Mouse (Mus musculus) G1E (cell line): ENCODE results near the gene Hoxa9. TPM values are rescaled to one million over a fixed set of nuclear protein-coding genes. Genes with fewer than 3 reads are reported as not detected.

Experiments
- ATAC-seq: 2 replicates; pipeline ENCODE4 v1.8.0; 2016; ENCODE audit warnings: mild to moderate bottlenecking; ENCODE audit not compliant: insufficient number of reproducible peaks, poor library complexity, low FRiP score, severe bottlenecking; ENCODE audit errors: extremely low read depth
- DNase-seq: peaks from one replicate; pipeline ENCODE4 v3.0.0; 2012; ENCODE audit warnings: low spot score
- H3K27me3 ChIP-seq: 2 replicates; pipeline ENCODE4 v1.6.1; 2012; ENCODE audit warnings: mild to moderate bottlenecking, low read length, inconsistent platforms; ENCODE audit not compliant: insufficient read depth
- H3K36me3 ChIP-seq: replicated peaks from 2 replicates; pipeline ENCODE3; 2012; ENCODE audit warnings: mild to moderate bottlenecking, inconsistent platforms
- H3K4me1 ChIP-seq: 2 replicates; pipeline ENCODE4 v1.6.1; 2012; ENCODE audit warnings: low read depth, low read length, inconsistent platforms, mixed read lengths; ENCODE audit not compliant: insufficient read depth
- H3K4me3 ChIP-seq: 2 replicates; pipeline ENCODE4 v1.5.1; 2012; ENCODE audit warnings: low read depth, mild to moderate bottlenecking, inconsistent platforms, low read length, moderate library complexity, mixed read lengths
- H3K9me3 ChIP-seq: replicated peaks from 2 replicates; pipeline ENCODE4 v1.6.1; 2012; ENCODE audit warnings: inconsistent platforms
- CTCF ChIP-seq: IDR thresholded peaks from 2 replicates; pipeline ENCODE4 v1.5.1; 2012; ENCODE audit warnings: low read depth, low read length, inconsistent platforms, mixed read lengths
- GATA1 ChIP-seq: IDR thresholded peaks from 2 replicates; pipeline ENCODE4 v1.6.1; 2012; ENCODE audit warnings: borderline replicate concordance, low read length, inconsistent platforms, mixed read lengths
- GATA2 ChIP-seq: IDR thresholded peaks from 2 replicates; pipeline ENCODE4 v1.6.1; 2012; ENCODE audit warnings: low read depth, low read length, inconsistent platforms, borderline replicate concordance
- POLR2AphosphoS5 ChIP-seq: IDR thresholded peaks from 2 replicates; pipeline ENCODE4 v1.6.1; 2012; ENCODE audit warnings: low read depth, low read length, inconsistent platforms; ENCODE audit not compliant: insufficient replicate concordance
- TAL1 ChIP-seq: conservative IDR thresholded peaks from 2 replicates; pipeline ENCODE4 v1.6.1; 2012; ENCODE audit warnings: low read depth, low read length, inconsistent platforms, mixed read lengths
- polyA plus RNA-seq: library from polyadenylated mRNA; stranded (reverse); fragments of >175 nt; gene quantifications from 2 replicates; pipeline ENCODE4 v1.2.3, GENCODE M21; 2012
- total RNA-seq, 2 experiments: library from RNA; stranded (forward) in 1 of 2; stranded (reverse) in 1 of 2; fragments of 200-1000 nt in 1 of 2; fragments of >200 nt in 1 of 2; fragmentation: Nextera tagmentation in 1 of 2; gene quantifications; 2 replicates each; pipeline ENCODE4 v1.2.3; 2014 to 2017

The Hoxa9 gene
- total and polyA plus RNA-seq, 3 experiments, result 0.05 TPM; not detected in 2

- ATAC-seq, result no peak
- Histone ChIP-seq H3K27me3 (peaks cover 11% of the 10 kb centered on the region; the same call in 1 of the 2 replicates), H3K4me1 (no peaks in the 10 kb centered on the region), H3K9me3 (peaks cover 13% of the 10 kb centered on the region), H3K4me3 (no peak overlapping the region), H3K36me3 (no peaks in the 10 kb centered on the region)
- TF ChIP-seq GATA1 (no peak), GATA2 (no peak), CTCF (no peak), TAL1 (no peak), POLR2AphosphoS5 (no peak)
- DNase-seq, result no peak
These were observed 27.4 kb downstream of the Hoxa9 start for GRCm38 (mm10) chr6:52203371-52204049.

GRCm38 (mm10) chr6:52203121-52203370 lies 27.8 kb downstream of the Hoxa9 start:
- TF ChIP-seq TAL1, result no peak
- TF ChIP-seq GATA1, result no peak
- no peak for TF ChIP-seq GATA2
- no peak for TF ChIP-seq CTCF
- TF ChIP-seq POLR2AphosphoS5, result no peak
- ATAC-seq (no peak), DNase-seq (no peak)
- Histone ChIP-seq H3K27me3 (peaks cover 10% of the 10 kb centered on the region; the same call in 1 of the 2 replicates), H3K9me3 (peaks cover 13% of the 10 kb centered on the region), H3K36me3 (no peaks in the 10 kb centered on the region), H3K4me3 (no peak overlapping the region), H3K4me1 (no peaks in the 10 kb centered on the region)

GRCm38 (mm10) chr6:52202362-52203120 lies 28.3 kb downstream of the Hoxa9 start:
- no peak overlapping the region for H3K4me3 ChIP-seq
- H3K4me1 ChIP-seq, result no peaks in the 10 kb centered on the region
- DNase-seq (no peak), ATAC-seq (no peak)
- no peak for TF ChIP-seq POLR2AphosphoS5
- no peak for TF ChIP-seq GATA1
- no peak for TF ChIP-seq GATA2
- TF ChIP-seq TAL1, result no peak
- no peak for TF ChIP-seq CTCF
- no peaks in the 10 kb centered on the region for H3K36me3 ChIP-seq
- H3K27me3 ChIP-seq, result peaks cover 10% of the 10 kb centered on the region; the same call in 1 of the 2 replicates
- peaks cover 13% of the 10 kb centered on the region for H3K9me3 ChIP-seq

DNA sequence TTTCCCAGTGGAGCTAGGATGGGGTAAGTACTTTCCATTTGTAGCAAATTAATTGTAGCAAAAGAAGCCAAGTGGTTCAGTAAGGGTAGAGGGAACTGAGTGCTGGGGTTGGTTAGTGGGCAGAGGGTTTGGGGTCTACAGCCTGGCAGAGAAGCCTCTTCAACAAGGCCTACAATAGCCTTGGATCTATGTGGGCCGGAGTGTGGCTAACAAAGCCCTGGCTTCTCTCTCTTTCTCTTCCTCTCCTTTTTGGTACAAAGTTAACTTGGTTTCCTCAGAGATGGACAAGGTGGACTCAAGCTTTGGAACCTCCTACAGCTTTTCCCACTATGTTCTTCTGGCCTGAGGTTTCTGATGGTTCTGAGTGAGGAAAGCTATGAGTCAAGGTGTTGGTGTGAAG lies 29.6 kb downstream of the Hoxa9 start:
- no peak overlapping the region for H3K4me3 ChIP-seq
- no peaks in the 10 kb centered on the region for H3K36me3 ChIP-seq
- peaks cover 13% of the 10 kb centered on the region for H3K9me3 ChIP-seq
- TF ChIP-seq GATA2, result no peak
- H3K27me3 ChIP-seq, result peaks cover 10% of the 10 kb centered on the region; the same call in 1 of the 2 replicates
- DNase-seq, result no peak
- no peak for ATAC-seq
- H3K4me1 ChIP-seq, result no peaks in the 10 kb centered on the region

GRCm38 (mm10) chr6:52200751-52201250 lies 30.1 kb downstream of the Hoxa9 start:
- peaks cover 10% of the 10 kb centered on the region; the same call in 1 of the 2 replicates for H3K27me3 ChIP-seq
- no peaks in the 10 kb centered on the region for H3K4me1 ChIP-seq
- TF ChIP-seq POLR2AphosphoS5 (no peak), CTCF (no peak), GATA1 (no peak), TAL1 (no peak), GATA2 (no peak)
- no peak for ATAC-seq
- no peaks in the 10 kb centered on the region for H3K36me3 ChIP-seq
- no peak overlapping the region for H3K4me3 ChIP-seq
- peaks cover 11% of the 10 kb centered on the region for H3K9me3 ChIP-seq
- DNase-seq, result no peak

DNA sequence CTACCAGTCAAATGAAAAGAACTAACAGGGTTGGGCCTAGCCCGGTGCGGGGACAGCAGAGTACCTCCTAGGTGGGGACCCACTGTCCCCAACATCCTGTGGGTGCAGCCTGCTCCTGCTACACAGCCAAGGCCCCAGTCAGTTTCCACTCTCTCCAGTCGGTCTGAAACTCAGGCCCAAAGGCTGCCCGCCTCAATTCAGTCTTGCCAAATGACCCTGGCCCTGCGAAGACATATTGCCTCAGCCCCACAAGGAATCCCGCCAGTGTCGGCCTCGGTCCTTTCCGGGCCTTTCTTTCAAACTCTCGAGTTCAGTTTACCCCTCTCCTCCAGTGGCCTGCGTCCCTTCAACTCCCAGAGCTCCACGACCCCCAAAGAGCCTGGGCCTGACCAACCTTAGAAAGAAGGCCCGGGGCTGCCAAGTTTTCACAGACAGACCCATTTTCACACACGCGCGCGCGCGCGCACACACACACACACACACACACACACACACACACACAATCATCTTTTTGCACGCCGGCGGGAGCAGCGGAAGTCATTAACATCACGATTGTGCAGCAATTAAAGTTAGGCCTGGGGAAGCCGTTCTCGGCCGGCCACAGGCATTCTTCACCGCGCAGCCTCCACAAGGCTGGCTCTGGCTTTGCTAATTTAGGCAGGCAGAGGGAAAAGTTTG lies 30.7 kb downstream of the Hoxa9 start:
- Histone ChIP-seq H3K27me3 (peaks cover 10% of the 10 kb centered on the region; the same call in 1 of the 2 replicates), H3K4me3 (no peak overlapping the region), H3K36me3 (no peaks in the 10 kb centered on the region), H3K9me3 (peaks cover 11% of the 10 kb centered on the region), H3K4me1 (no peaks in the 10 kb centered on the region)
- TF ChIP-seq GATA1, result no peak
- TF ChIP-seq GATA2, result no peak
- TF ChIP-seq POLR2AphosphoS5, result no peak
- no peak for TF ChIP-seq CTCF
- TF ChIP-seq TAL1, result no peak
- no peak for DNase-seq
- ATAC-seq, result no peak
